Mouse (Mus musculus) heart, embryonic 14.5 days (tissue): ENCODE measurements around the gene Rab44. TPM values are rescaled to one million over a fixed set of nuclear protein-coding genes. Genes with fewer than 3 reads are reported as not detected.

ENCODE experiments used
- ATAC-seq: fragments of 200-750 bp; cut with Nextera tagmentation; 2 replicates; pipeline ENCODE4 v1.8.0; 2017; ENCODE audit warnings: low read depth, moderate TSS enrichment; ENCODE audit not compliant: insufficient number of reproducible peaks, insufficient read depth, low FRiP score
- H3K27ac ChIP-seq, 2 experiments: fragments of 200-500 bp in 1 of 2; fragments of 300-500 bp in 1 of 2; sonication (generic) in 1 of 2; replicated peaks in 1 of 2; 2 replicates each; pipeline ENCODE4 v1.5.1; 2012 to 2014; ENCODE audit warnings: low read depth in 2 of 2, low read length in 2 of 2, control low read depth in 1 of 2, mild to moderate bottlenecking in 1 of 2, mixed read lengths in 1 of 2; ENCODE audit not compliant: control insufficient read depth in 1 of 2, insufficient read depth in 1 of 2
- H3K27me3 ChIP-seq: fragments of 300-500 bp; sonication (generic); 2 replicates; pipeline ENCODE4 v1.6.1; 2014; ENCODE audit warnings: mild to moderate bottlenecking, low read length, control low read depth; ENCODE audit not compliant: control insufficient read depth, insufficient read depth
- H3K36me3 ChIP-seq: fragments of 300-500 bp; sonication (generic); 2 replicates; pipeline ENCODE4 v1.6.1; 2014; ENCODE audit warnings: mild to moderate bottlenecking, control low read depth, low read length, mixed read lengths; ENCODE audit not compliant: control insufficient read depth, insufficient read depth
- H3K4me1 ChIP-seq, 2 experiments: fragments of 200-500 bp in 1 of 2; fragments of 300-500 bp in 1 of 2; sonication (generic) in 1 of 2; 2 replicates each; pipeline ENCODE4 v1.6.1; 2012 to 2014; ENCODE audit warnings: low read length in 2 of 2, control low read depth in 1 of 2, mixed read lengths in 1 of 2; ENCODE audit not compliant: control insufficient read depth in 2 of 2, insufficient read depth in 2 of 2
- H3K4me2 ChIP-seq: fragments of 300-500 bp; sonication (generic); 2 replicates; pipeline ENCODE4 v1.6.1; 2014; ENCODE audit warnings: mild to moderate bottlenecking, low read length
- H3K4me3 ChIP-seq, 2 experiments: fragments of 200-500 bp in 1 of 2; fragments of 300-500 bp in 1 of 2; sonication (generic) in 1 of 2; 2 replicates each; pipeline ENCODE4 v1.5.1; 2012 to 2014; ENCODE audit warnings: low read length in 2 of 2, mild to moderate bottlenecking in 2 of 2, control low read depth in 1 of 2, low read depth in 1 of 2, moderate library complexity in 1 of 2; ENCODE audit not compliant: control insufficient read depth in 1 of 2, insufficient read depth in 1 of 2
- H3K9ac ChIP-seq: fragments of 300-500 bp; sonication (generic); 2 replicates; pipeline ENCODE4 v1.6.1; 2014; ENCODE audit warnings: mild to moderate bottlenecking, low read length
- H3K9me3 ChIP-seq: fragments of 300-500 bp; sonication (generic); 2 replicates; pipeline ENCODE4 v1.6.1; 2016; ENCODE audit warnings: low read length, control low read depth; ENCODE audit not compliant: control insufficient read depth
- WGBS: fragments of 180-500 bp; shearing (Covaris S2); extraction: QIAGEN DNeasy Blood & Tissue Kit; methylation state at CpG from one replicate; pipeline ENCODE4 v1.1.7; 2014; 5-methylcytosine and 5-hydroxymethylcytosine counted together
- polyA plus RNA-seq: library from polyadenylated mRNA; unstranded; fragments of >200 nt; fragmentation: Nextera tagmentation; extraction: Ambion mirVana; gene quantifications from 2 replicates; pipeline ENCODE4 v1.2.1, GENCODE M21; 2014

Rab44 gene
- polyA plus RNA-seq, 1 experiment from 2014 or later: 0.23 TPM

DNA sequence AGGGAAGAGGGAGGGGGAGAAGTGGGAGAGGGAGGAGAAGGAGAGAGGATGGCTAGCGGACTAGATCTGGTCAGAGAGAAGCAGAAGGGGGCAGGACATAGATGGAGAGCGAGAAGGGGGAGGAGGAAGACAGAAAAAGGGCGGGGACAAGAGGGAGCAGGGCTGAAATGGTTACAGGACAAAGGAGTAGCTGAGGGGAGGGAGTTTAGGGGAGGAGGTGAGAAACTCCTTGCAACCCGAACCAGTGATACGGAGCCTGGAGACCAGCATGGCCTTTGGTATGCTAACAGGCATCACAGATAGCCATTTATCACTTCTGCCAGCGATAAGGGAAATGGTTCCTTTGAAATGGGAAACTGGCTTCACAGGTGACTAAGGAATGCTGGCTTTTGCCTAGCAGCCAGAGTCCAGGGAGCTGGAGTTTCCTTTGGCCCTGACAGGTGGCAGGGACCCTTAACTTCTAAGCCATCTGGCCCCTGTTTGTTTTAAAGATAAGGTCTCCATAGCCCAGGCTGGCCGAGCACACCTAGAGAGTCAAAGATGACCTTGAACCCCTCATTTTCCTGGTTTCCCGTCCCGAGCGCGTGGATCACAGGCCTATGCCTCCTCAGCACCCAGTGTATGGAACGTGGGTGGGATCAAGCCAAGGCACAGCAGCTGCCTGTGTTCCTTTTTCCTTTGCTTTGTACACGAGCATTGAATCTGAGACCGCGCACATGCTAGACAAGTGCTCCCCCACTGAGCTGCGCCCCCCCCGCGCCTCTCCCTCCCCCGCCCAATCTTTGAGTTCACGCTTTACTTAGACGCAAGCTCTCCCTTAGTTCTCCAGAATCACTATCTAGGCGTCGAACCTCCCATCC, 33.0 kb upstream of the Rab44 start:
- Histone ChIP-seq H3K4me1 (peaks cover 20 to 28% of the 10 kb centered on the region in 2 experiments), H3K36me3 (no peaks in the 10 kb centered on the region), H3K9me3 (no peaks in the 10 kb centered on the region), H3K4me3 (no peak overlapping the region), H3K27me3 (peaks cover 5% of the 10 kb centered on the region; the same call in 1 of the 2 replicates), H3K9ac (no peak overlapping the region), H3K4me2 (peak overlapping the region; percentile 46), H3K27ac (no peak overlapping the region)
- ATAC-seq: no peak
- WGBS: 11% methylated on average over 22 of the region's 23 CpGs

DNA sequence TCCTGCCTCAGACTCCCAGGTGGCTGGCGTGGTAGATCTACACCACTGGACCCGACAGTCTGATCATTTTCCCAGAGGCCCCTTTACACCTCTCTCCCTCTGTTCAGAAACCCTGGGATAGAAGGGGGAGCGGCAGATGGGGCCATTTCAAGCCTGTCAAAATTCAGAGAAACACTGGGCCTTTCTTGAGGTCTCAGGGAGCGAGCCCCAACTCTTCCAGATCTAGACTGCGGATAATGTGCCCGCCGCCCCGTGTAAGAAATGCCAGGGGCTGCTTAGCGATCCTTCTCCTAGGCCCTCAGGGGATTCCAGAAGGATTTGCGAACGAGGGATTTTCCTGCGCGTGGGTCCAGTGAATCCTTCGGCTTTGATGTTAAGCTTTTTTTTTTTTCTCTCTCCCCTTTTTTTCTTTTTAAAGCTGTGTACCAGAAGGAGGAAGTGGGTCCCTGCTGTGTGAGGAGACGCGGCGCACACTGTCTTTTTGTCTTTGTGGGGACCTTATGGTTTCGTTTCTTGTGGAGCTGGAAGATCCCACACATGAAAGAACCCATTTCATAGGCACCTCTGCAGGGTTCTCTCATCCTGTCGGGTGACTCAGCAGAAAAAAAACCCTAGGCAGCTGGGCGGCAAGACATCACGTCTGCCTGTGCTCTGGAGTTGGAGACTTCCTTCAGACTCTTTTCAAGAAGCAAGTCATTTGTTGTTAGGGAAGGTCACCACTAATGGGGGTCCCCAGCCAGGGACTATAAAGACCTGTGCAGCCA, 32.1 kb upstream of the Rab44 start:
- Histone ChIP-seq H3K4me2 (peak overlapping the region; percentile 46), H3K9ac (no peak overlapping the region), H3K27me3 (peaks cover 5% of the 10 kb centered on the region; the same call in 1 of the 2 replicates), H3K4me1 (peaks cover 20 to 28% of the 10 kb centered on the region in 2 experiments), H3K4me3 (peak overlapping the region in 1 of 2 experiments; percentile 11; a peak in 1 of 4 replicates), H3K36me3 (no peaks in the 10 kb centered on the region), H3K27ac (no peak overlapping the region), H3K9me3 (no peaks in the 10 kb centered on the region)
- ATAC-seq: no peak
- WGBS: 29% methylated on average over 21 of the region's 21 CpGs

DNA sequence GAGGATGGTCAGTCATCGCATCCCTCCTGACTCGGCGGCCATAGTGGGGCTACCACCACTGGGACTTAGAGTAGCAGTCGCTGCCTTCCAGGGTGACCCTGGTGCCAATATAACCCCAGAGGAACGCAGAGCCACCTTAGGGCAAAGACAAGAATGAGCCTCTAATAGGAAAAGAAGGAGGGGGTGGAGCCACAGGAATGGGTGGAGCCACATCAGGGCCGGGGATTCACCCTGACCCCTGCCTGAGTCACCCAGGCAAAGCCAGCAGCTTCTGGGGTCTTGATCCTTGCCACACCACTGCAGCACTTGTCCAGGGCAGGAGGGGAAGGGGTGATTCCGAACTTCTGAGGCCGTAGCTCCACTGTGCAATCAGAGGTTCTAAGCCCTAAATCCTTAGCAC, 30.4 kb upstream of the Rab44 start:
- Histone ChIP-seq H3K9me3 (no peaks in the 10 kb centered on the region), H3K27ac (no peak overlapping the region), H3K9ac (no peak overlapping the region), H3K36me3 (no peaks in the 10 kb centered on the region), H3K4me2 (no peak overlapping the region), H3K4me3 (no peak overlapping the region), H3K27me3 (peaks cover 5% of the 10 kb centered on the region; the same call in 1 of the 2 replicates), H3K4me1 (peaks cover 16 to 18% of the 10 kb centered on the region in 2 experiments)
- WGBS: 94% methylated on average over 8 of the region's 8 CpGs
- ATAC-seq: no peak

DNA sequence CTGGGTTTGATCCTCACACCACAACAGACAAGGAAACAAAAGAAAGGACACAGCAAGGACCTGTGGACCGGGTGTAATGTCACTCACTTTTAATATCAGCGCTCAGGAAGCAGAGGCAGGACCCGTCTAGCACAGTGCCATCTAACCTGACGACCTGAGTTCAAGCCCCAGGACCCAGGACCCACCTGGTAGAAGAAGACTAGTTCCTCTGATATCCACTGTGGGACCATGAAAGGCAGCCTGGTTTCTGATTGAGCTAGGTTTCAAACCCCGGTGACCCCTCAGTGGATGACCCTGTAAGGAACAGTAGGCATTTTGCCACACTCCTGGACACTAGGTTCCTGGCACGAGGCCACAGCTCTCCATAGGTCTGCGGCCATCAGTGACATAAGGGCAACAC, 29.3 kb upstream of the Rab44 start:
- H3K36me3 ChIP-seq: no peaks in the 10 kb centered on the region
- WGBS: 87% methylated on average over 7 of the region's 7 CpGs
- ATAC-seq: no peak

DNA sequence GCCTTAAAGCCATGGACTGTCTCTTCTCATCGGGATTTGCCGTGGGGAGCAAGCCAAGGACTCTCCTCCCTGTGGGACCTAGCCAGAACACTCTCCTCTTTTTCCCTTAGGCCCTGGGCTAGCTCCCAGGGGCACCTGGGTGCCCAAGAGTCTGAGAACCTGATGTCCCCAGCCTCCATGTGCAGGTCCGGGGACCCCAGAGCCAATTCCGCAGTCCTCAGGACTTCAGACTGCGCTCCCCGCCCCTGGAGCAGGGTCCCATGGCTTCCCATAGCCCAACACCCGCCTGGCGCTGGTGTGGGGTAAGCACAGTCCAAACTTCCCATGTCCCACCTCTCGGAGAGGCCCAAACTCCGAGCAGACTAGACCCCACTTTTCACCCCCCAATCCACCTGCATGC, 28.7 kb upstream of the Rab44 start:
- H3K4me2 ChIP-seq: no peak overlapping the region
- ATAC-seq: no peak
- H3K9ac ChIP-seq: no peak overlapping the region
- peaks cover 10 to 13% of the 10 kb centered on the region in 2 experiments for H3K4me1 ChIP-seq
- peaks cover 5% of the 10 kb centered on the region; the same call in 1 of the 2 replicates for H3K27me3 ChIP-seq
- H3K27ac ChIP-seq: no peak overlapping the region
- WGBS: 83% methylated on average over 10 of the region's 10 CpGs
- no peaks in the 10 kb centered on the region for H3K36me3 ChIP-seq
- H3K4me3 ChIP-seq: no peak overlapping the region
- no peaks in the 10 kb centered on the region for H3K9me3 ChIP-seq

More for the DNA sequence above, 29.3 kb upstream of the Rab44 start:
- H3K27me3 ChIP-seq: peaks cover 5% of the 10 kb centered on the region; the same call in 1 of the 2 replicates
- H3K9ac ChIP-seq: no peak overlapping the region
- H3K4me1 ChIP-seq: peaks cover 10 to 13% of the 10 kb centered on the region in 2 experiments
- no peaks in the 10 kb centered on the region for H3K9me3 ChIP-seq
- no peak overlapping the region for H3K4me3 ChIP-seq
- H3K4me2 ChIP-seq: no peak overlapping the region
- H3K27ac ChIP-seq: no peak overlapping the region

DNA sequence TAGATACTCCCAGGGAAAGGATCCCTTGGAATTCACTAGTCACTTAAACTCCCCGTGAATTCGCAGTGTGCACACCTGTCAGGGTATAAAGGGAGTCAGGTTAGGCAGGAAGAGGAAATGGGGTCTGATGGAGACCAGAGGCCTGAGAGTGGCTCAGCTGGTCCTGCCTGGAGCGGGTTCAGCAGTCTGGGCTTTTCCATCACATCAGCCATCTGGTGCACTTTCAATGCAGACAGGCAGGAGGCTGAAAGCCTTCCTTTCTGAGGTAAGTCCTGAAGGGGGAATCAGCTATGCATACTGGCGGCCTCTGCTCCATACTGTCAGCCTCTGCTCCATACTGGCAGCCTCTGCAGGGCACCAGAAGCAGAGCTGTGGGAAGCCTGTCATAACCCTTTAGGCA, 27.0 kb upstream of the Rab44 start:
- WGBS: 82% methylated on average over 4 of the region's 4 CpGs
- Histone ChIP-seq H3K9ac (no peak overlapping the region), H3K9me3 (no peaks in the 10 kb centered on the region), H3K4me1 (peaks cover 0 to 1% of the 10 kb centered on the region in 2 experiments; a peak in 1 of 4 replicates), H3K27ac (no peak overlapping the region), H3K4me2 (no peak overlapping the region), H3K27me3 (no peaks in the 10 kb centered on the region), H3K4me3 (no peak overlapping the region), H3K36me3 (no peaks in the 10 kb centered on the region)
- no peak for ATAC-seq

DNA sequence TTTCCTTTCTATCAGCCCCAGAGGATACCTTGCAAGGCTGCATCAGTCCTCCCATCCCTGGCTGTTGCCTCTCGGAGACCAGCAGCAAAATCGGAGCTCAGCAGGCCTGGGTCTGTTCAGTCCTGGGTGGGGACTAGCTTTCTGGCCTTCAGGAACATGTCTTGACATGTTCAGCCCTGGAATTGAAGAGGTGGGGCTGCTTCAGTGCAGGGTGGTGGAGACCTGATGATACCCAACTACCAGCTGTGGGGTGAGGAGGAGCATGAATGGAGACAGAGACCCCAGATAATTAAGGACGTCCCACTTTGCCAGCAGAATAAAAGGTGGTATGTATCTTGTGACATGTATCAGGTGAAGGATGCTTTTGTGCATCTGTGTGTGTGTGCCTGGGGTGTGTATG, 23.2 kb upstream of the Rab44 start, which contains the start of gene Cdkn1a:
Cdkn1a (plus strand) TSS at position 201 of the 400 bp plus-strand sequence.
- H3K36me3 ChIP-seq: no peaks in the 10 kb centered on the region
- no peaks in the 10 kb centered on the region for H3K9me3 ChIP-seq
- H3K4me2 ChIP-seq: no peak within 1 kb of the TSS
- H3K4me1 ChIP-seq: peaks cover 6 to 12% of the 10 kb centered on the region in 2 experiments; a peak in 3 of 4 replicates
- whole genome bisulfite sequencing: 78% methylated on average over 3 of the region's 3 CpGs
- H3K27me3 ChIP-seq: no peaks in the 10 kb centered on the region; the same call in 1 of the 2 replicates
- H3K27ac ChIP-seq: no peak within 1 kb of the TSS
- H3K9ac ChIP-seq: no peak within 1 kb of the TSS
- no peak within 1 kb of the TSS for H3K4me3 ChIP-seq
- no peak for ATAC-seq
